Comparison of ENCODE assay signal across 15 mouse cellular contexts in genomic region chr4:59533268-59533667, GRCm38 (mm10). TPM values are rescaled to one million over a fixed set of nuclear protein-coding genes. Genes with fewer than 3 reads are reported as not detected.
DNase-seq lines count a peak whose midpoint lies in the region; ATAC-seq and TF ChIP-seq lines count a peak whose summit lies in the region.
"Had no signal": no experiment of that assay in that cellular context is flagged by ENCODE, and none has a peak within 500 bp of the region (broad histone marks: within the 10 kb centered on the region; RNA-seq: fewer than 3 reads in every experiment).

No protein-coding gene starts in this region.

- TF ChIP-seq EP300 in MEL (IDR thresholded peaks at IDR 0.05; ENCODE audit: low read depth in 1 of 2, low read length in 2 of 2), result peak; percentile 100
- peak; percentile 100 for TF ChIP-seq EP300 in liver, postnatal 0 days (IDR thresholded peaks at IDR 0.05; ENCODE audit: low read depth)

- H3K4me1 ChIP-seq in heart, embryonic 12.5 days (replicated peaks), result peaks cover 11% of the 10 kb centered on the region; the same call in 1 of the 2 replicates
- H3K4me1 ChIP-seq in MEL (ENCODE audit: control insufficient read depth in 1 of 2, insufficient read depth in 2 of 2, low read length in 2 of 2), result peaks cover 25 to 67% of the 10 kb centered on the region in 2 experiments
- H3K4me1 ChIP-seq in liver, postnatal 0 days (ENCODE audit: insufficient read depth), result peaks cover 48% of the 10 kb centered on the region
- H3K4me1 ChIP-seq: forebrain, embryonic 15.5 days; midbrain, embryonic 12.5 days had no signal

- peak; percentile 75 for ATAC-seq in heart, embryonic 12.5 days (ENCODE audit: insufficient number of reproducible peaks, low FRiP score)
- peak; percentile 86 for ATAC-seq in erythroid progenitor cell, adult 5-6 weeks (replicated peaks; ENCODE audit: low FRiP score, poor library complexity, severe bottlenecking)
- peak; percentile 88 for ATAC-seq in liver, postnatal 0 days
- ATAC-seq: forebrain, embryonic 15.5 days; lung, postnatal 0 days had no signal

- no peak overlapping the region for H3K4me2 ChIP-seq in heart, embryonic 12.5 days
- peak overlapping the region; percentile 47 for H3K4me2 ChIP-seq in liver, postnatal 0 days (ENCODE audit: low read depth, low read length)
- H3K4me2 ChIP-seq: forebrain, embryonic 15.5 days; midbrain, embryonic 12.5 days had no signal

- TF ChIP-seq CTCF in MEL (IDR thresholded peaks at IDR 0.05 in 2 of 3, conservative IDR thresholded peaks at IDR 0.05 in 1 of 3; ENCODE audit: control insufficient read depth in 1 of 3, insufficient read depth in 1 of 3, low read depth in 2 of 3, low read length in 3 of 3, poor library complexity in 1 of 3, severe bottlenecking in 1 of 3), result no peak
- TF ChIP-seq CTCF in liver, postnatal 0 days (IDR thresholded peaks at IDR 0.05; ENCODE audit: low read depth), result no peak

- no peak overlapping the region for H3K4me3 ChIP-seq in heart, embryonic 12.5 days
- H3K4me3 ChIP-seq in MEL (ENCODE audit: control insufficient read depth in 1 of 2, insufficient read depth in 1 of 2, low read depth in 2 of 2, low read length in 2 of 2), result no peak overlapping the region
- 0 out of 2 replicates have a peak overlapping the region, but pooled peaks have one; percentile 1 for H3K4me3 ChIP-seq in liver, postnatal 0 days (ENCODE audit: low read depth, low read length)
- H3K4me3 ChIP-seq: forebrain, embryonic 15.5 days; midbrain, embryonic 12.5 days had no signal

- H3K27me3 ChIP-seq in heart, embryonic 12.5 days (replicated peaks), result no peaks in the 10 kb centered on the region
- no peaks in the 10 kb centered on the region for H3K27me3 ChIP-seq in MEL (ENCODE audit: control insufficient read depth in 1 of 2, insufficient read depth in 2 of 2, low read length in 2 of 2)
- no peaks in the 10 kb centered on the region for H3K27me3 ChIP-seq in liver, postnatal 0 days (ENCODE audit: insufficient read depth, low read length)
- H3K27me3 ChIP-seq: forebrain, embryonic 15.5 days; midbrain, embryonic 12.5 days had no signal

- no peak overlapping the region for H3K9ac ChIP-seq in heart, embryonic 12.5 days
- peak overlapping the region; percentile 68; the same call in 1 of the 2 replicates for H3K9ac ChIP-seq in MEL (ENCODE audit: control insufficient read depth, low read depth, low read length, poor library complexity, severe bottlenecking)
- H3K9ac ChIP-seq in liver, postnatal 0 days (replicated peaks), result 0 out of 2 replicates have a peak overlapping the region, but pooled peaks have one; percentile 1
- H3K9ac ChIP-seq: forebrain, embryonic 15.5 days; midbrain, embryonic 12.5 days had no signal

- no peaks in the 10 kb centered on the region for H3K36me3 ChIP-seq in heart, embryonic 12.5 days
- H3K36me3 ChIP-seq in MEL (ENCODE audit: control insufficient read depth in 1 of 2, insufficient read depth in 2 of 2, low read length in 2 of 2), result peaks cover 0 to 83% of the 10 kb centered on the region in 2 experiments; a peak in 3 of 4 replicates
- H3K36me3 ChIP-seq in liver, postnatal 0 days (replicated peaks; ENCODE audit: insufficient read depth, low read length), result peaks cover 4% of the 10 kb centered on the region; the same call in 1 of the 2 replicates
- H3K36me3 ChIP-seq: forebrain, embryonic 15.5 days; midbrain, embryonic 12.5 days had no signal

- no peak for DNase-seq in heart, adult 11 months
- DNase-seq in MEL (ENCODE audit: low read depth, low spot score), result peak; percentile 87
- no peak for DNase-seq in liver, postnatal 0 days
- DNase-seq in cerebellum, postnatal 14 days, result no peak
- DNase-seq in kidney, adult 18-20 months, result no peak
- DNase-seq: adrenal gland, postnatal 25 days; cerebellum, adult 9-11 months; kidney, adult 8-10 months; kidney, postnatal 4 days; thymus, postnatal 36 days had no signal

- WGBS in heart, embryonic 12.5 days, result 7% methylated on average over 2 of the region's 2 CpGs
- 53% methylated on average over 2 of the region's 2 CpGs for WGBS in liver, postnatal 0 days (ENCODE audit: insufficient replicate concordance)

- peaks cover 51% of the 10 kb centered on the region for H3K79me2 ChIP-seq in MEL (ENCODE audit: control insufficient read depth, insufficient read depth, low read length, poor library complexity)

- TF ChIP-seq POLR2A in MEL (IDR thresholded peaks at IDR 0.05; ENCODE audit: control insufficient read depth in 1 of 2, insufficient read depth in 1 of 2, low read depth in 1 of 2, low read length in 2 of 2, poor library complexity in 1 of 2), result no peak

- TF ChIP-seq RAD21 in MEL (IDR thresholded peaks at IDR 0.05; ENCODE audit: low read depth, low read length), result no peak

- H3K9me3 ChIP-seq in heart, embryonic 12.5 days (replicated peaks), result no peaks in the 10 kb centered on the region
- no peaks in the 10 kb centered on the region for H3K9me3 ChIP-seq in MEL (replicated peaks; ENCODE audit: insufficient read depth, low read length)
- no peaks in the 10 kb centered on the region for H3K9me3 ChIP-seq in liver, postnatal 0 days (ENCODE audit: low read length)
- H3K9me3 ChIP-seq: forebrain, embryonic 15.5 days; midbrain, embryonic 12.5 days had no signal

- peak overlapping the region; percentile 47; the same call in 1 of the 2 replicates for H3K27ac ChIP-seq in heart, embryonic 12.5 days (ENCODE audit: poor library complexity, severe bottlenecking)
- H3K27ac ChIP-seq in MEL (ENCODE audit: control insufficient read depth, low read depth, low read length), result peak overlapping the region; percentile 99
- H3K27ac ChIP-seq in liver, postnatal 0 days (ENCODE audit: low read depth), result peak overlapping the region; percentile 77
- H3K27ac ChIP-seq: forebrain, embryonic 15.5 days; midbrain, embryonic 12.5 days had no signal

TF ChIP-seq in MEL, 35 proteins besides CTCF, POLR2A, EP300 and RAD21 (continues in another document):
- TF ChIP-seq TBP (IDR thresholded peaks at IDR 0.05; ENCODE audit: low read depth, low read length), result no peak
- TF ChIP-seq HCFC1 (IDR thresholded peaks at IDR 0.05; ENCODE audit: low read depth, low read length), result peak; percentile 58; the same call in 1 of the 2 replicates
- TF ChIP-seq SMC3 (IDR thresholded peaks at IDR 0.05; ENCODE audit: low read depth, low read length), result no peak
- no peak; the same call in 1 of the 2 replicates for TF ChIP-seq CHD2 (IDR thresholded peaks at IDR 0.05; ENCODE audit: low read length)
- TF ChIP-seq NRF1 (IDR thresholded peaks at IDR 0.05; ENCODE audit: insufficient read depth, low read depth, low read length, poor library complexity, severe bottlenecking), result no peak
- peak; percentile 96 for TF ChIP-seq SIN3A (IDR thresholded peaks at IDR 0.05; ENCODE audit: low read length)
- TF ChIP-seq MEF2A (IDR thresholded peaks at IDR 0.05; ENCODE audit: extremely low read depth, insufficient replicate concordance, low read depth, low read length, poor library complexity, severe bottlenecking), result peak; percentile 95
- TF ChIP-seq MXI1 (IDR thresholded peaks at IDR 0.05; ENCODE audit: low read depth, low read length), result peak; percentile 65
- no peak for TF ChIP-seq POLR2AphosphoS5 (IDR thresholded peaks at IDR 0.05; ENCODE audit: borderline replicate concordance, low read depth, low read length)
- peak; percentile 98 for TF ChIP-seq TAL1 (IDR thresholded peaks at IDR 0.05; ENCODE audit: low read length)
- no peak; the same call in 1 of the 2 replicates for TF ChIP-seq MAX (IDR thresholded peaks at IDR 0.05; ENCODE audit: low read length)
- TF ChIP-seq TCF12 (IDR thresholded peaks at IDR 0.05; ENCODE audit: low read depth, low read length), result peak; percentile 100
- no peak for TF ChIP-seq CHD1 (IDR thresholded peaks at IDR 0.05; ENCODE audit: low read depth, low read length)
- peak; percentile 77; the same call in 1 of the 2 replicates for TF ChIP-seq MYC (IDR thresholded peaks at IDR 0.05; ENCODE audit: low read depth, low read length)
- TF ChIP-seq ZC3H11A (IDR thresholded peaks at IDR 0.05; ENCODE audit: low read depth, low read length), result peak; percentile 40; the same call in 1 of the 2 replicates
- peak; percentile 87 for TF ChIP-seq POLR2AphosphoS2 (IDR thresholded peaks at IDR 0.05; ENCODE audit: low read length)
- TF ChIP-seq KAT2A (conservative IDR thresholded peaks at IDR 0.05; ENCODE audit: low read depth, low read length), result peak; percentile 54; the same call in 1 of the 2 replicates
- TF ChIP-seq GABPA (IDR thresholded peaks at IDR 0.05; ENCODE audit: low read depth, low read length), result no peak
- TF ChIP-seq UBTF (IDR thresholded peaks at IDR 0.05; ENCODE audit: borderline replicate concordance, insufficient read depth, low read depth, low read length), result no peak
- TF ChIP-seq JUND (IDR thresholded peaks at IDR 0.05; ENCODE audit: low read depth, low read length), result 0 out of 2 replicates have a peak, but pooled peaks have one; percentile 20
- TF ChIP-seq GATA1 (IDR thresholded peaks at IDR 0.05; ENCODE audit: low read depth, low read length), result peak; percentile 100
- TF ChIP-seq MAZ (IDR thresholded peaks at IDR 0.05; ENCODE audit: low read depth, low read length), result peak; percentile 79
- 0 out of 2 replicates have a peak, but pooled peaks have one; percentile 68 for TF ChIP-seq ZMIZ1 (IDR thresholded peaks at IDR 0.05; ENCODE audit: low read depth, low read length)
- TF ChIP-seq ZKSCAN1 (IDR thresholded peaks at IDR 0.05; ENCODE audit: low read depth, low read length), result peak; percentile 53; the same call in 1 of the 2 replicates

RNA-seq across cellular contexts. Expression of gene Ptbp3, which starts 15.9 kb away (rescaled TPM):
- polyA plus RNA-seq in heart, embryonic 12.5 days (2016; fragmentation: Nextera tagmentation; extraction: Ambion mirVana), result 45.3 and 46.4 TPM in 2 replicates
- 78.8 and 90.0 TPM in 2 replicates for total RNA-seq in MEL (2012; rRNA removed)
- polyA plus RNA-seq in MEL (2012; ENCODE audit: insufficient read depth in 1 of 2, insufficient read length in 2 of 2, low read depth in 1 of 2, low replicate concordance in 2 of 2, missing spikeins in 1 of 2), result 100 to 1,000 TPM; 121 to 315 TPM
- 256 and 320 TPM in 2 replicates for total RNA-seq in erythroid progenitor cell, adult 5-6 weeks (2015; ENCODE audit: low replicate concordance)
- 179 and 231 TPM in 2 replicates for total RNA-seq in erythroid progenitor cell, adult 5-6 weeks (2017; ENCODE audit: low replicate concordance)
- 35.6 and 36.3 TPM in 2 replicates for polyA plus RNA-seq in liver, postnatal 0 days (2015; fragmentation: Nextera tagmentation; extraction: Ambion mirVana)

RNA-seq across cellular contexts. Expression of gene Hsdl2, which starts 48.1 kb away (rescaled TPM):
- 37.7 and 40.1 TPM in 2 replicates for polyA plus RNA-seq in heart, embryonic 12.5 days (2016; fragmentation: Nextera tagmentation; extraction: Ambion mirVana)
- 8.4 and 10.6 TPM in 2 replicates for total RNA-seq in MEL (2012; rRNA removed)
- 10 to 100 TPM in 1 of 2 experiments, not detected in 1; 15.0 TPM for polyA plus RNA-seq in MEL (2012; ENCODE audit: insufficient read depth in 1 of 2, insufficient read length in 2 of 2, low read depth in 1 of 2, low replicate concordance in 2 of 2, missing spikeins in 1 of 2)
- 13.8 and 19.1 TPM in 2 replicates for total RNA-seq in erythroid progenitor cell, adult 5-6 weeks (2015; ENCODE audit: low replicate concordance)
- total RNA-seq in erythroid progenitor cell, adult 5-6 weeks (2017; ENCODE audit: low replicate concordance), result 11.8 and 20.7 TPM in 2 replicates
- 58.9 and 61.6 TPM in 2 replicates for polyA plus RNA-seq in liver, postnatal 0 days (2015; fragmentation: Nextera tagmentation; extraction: Ambion mirVana)

Comparison
In these comparisons a context has a peak if more than half of its experiments do, and no peak if none do; other contexts are left out.
1. H3K27ac ChIP-seq: peak in every context shown above with its lines; median percentile 99 in MEL; 77 in liver, postnatal 0 days; 47 in heart, embryonic 12.5 days.